Mouse (Mus musculus): Measurements from ENCODE around the gene Pbx4.

GRCm38 (mm10) chr8:69901484-69902162, 69.3 kb downstream of the Pbx4 start:
- TF ChIP-seq CTCF (IDR thresholded peaks at IDR 0.05; ENCODE audit: low read depth): peak; percentile 77
- peak; percentile 54; the same call in 1 of the 2 replicates for TF ChIP-seq EP300 (IDR thresholded peaks at IDR 0.05; ENCODE audit: low read depth)
